Mouse (Mus musculus): ENCODE results near the gene Mcts2.
"Not testable (repeated sequence)": the region's sequence is repeated elsewhere in the genome, so short reads cannot be mapped to it uniquely, and the experiment has no call there.

The Mcts2 gene

GRCm38 (mm10) chr2:152686806-152687267 lies at the start of gene Mcts2:
TSS of gene Mcts2 (plus strand) at chr2:152687035.
- peak; percentile 96 for DNase-seq

- DNase-seq, result no peak
Measured at GRCm38 (mm10) chr2:152637381-152637780, 49.5 kb upstream of the Mcts2 start.

GRCm38 (mm10) chr2:152638865-152639264 lies 48.0 kb upstream of the Mcts2 start:
- no peak for DNase-seq

GRCm38 (mm10) chr2:152639406-152640113 lies 47.3 kb upstream of the Mcts2 start:
- DNase-seq, result no peak

GRCm38 (mm10) chr2:152652901-152653620 lies 33.8 kb upstream of the Mcts2 start:
- peak; percentile 32 for DNase-seq

- peak; percentile 90 for DNase-seq
Measured at GRCm38 (mm10) chr2:152653874-152654715, 32.7 kb upstream of the Mcts2 start.

GRCm38 (mm10) chr2:152657398-152657797 lies 29.4 kb upstream of the Mcts2 start:
- no peak for DNase-seq

- no peak for DNase-seq
Measured at GRCm38 (mm10) chr2:152661163-152661562, 25.7 kb upstream of the Mcts2 start.

GRCm38 (mm10) chr2:152666191-152666590 lies 20.6 kb upstream of the Mcts2 start:
- not testable (repeated sequence) for DNase-seq

GRCm38 (mm10) chr2:152669256-152669638 lies 17.6 kb upstream of the Mcts2 start, which contains the start of gene H13:
TSS of gene H13 (plus strand) at chr2:152669461.
- peak; percentile 92 for DNase-seq

GRCm38 (mm10) chr2:152669639-152670484 lies 17.0 kb upstream of the Mcts2 start:
- DNase-seq, result no peak

- DNase-seq, result no peak
Measured at GRCm38 (mm10) chr2:152670983-152671641, 15.7 kb upstream of the Mcts2 start.

- DNase-seq, result no peak
Measured at GRCm38 (mm10) chr2:152671642-152671999, 15.2 kb upstream of the Mcts2 start.

GRCm38 (mm10) chr2:152672166-152672565 lies 14.7 kb upstream of the Mcts2 start:
- DNase-seq, result no peak

GRCm38 (mm10) chr2:152674148-152674547 lies 12.7 kb upstream of the Mcts2 start:
- DNase-seq, result no peak

GRCm38 (mm10) chr2:152675252-152675791 lies 11.5 kb upstream of the Mcts2 start:
- DNase-seq, result no peak

- no peak for DNase-seq
Measured at GRCm38 (mm10) chr2:152678302-152678701, 8.5 kb upstream of the Mcts2 start.

- DNase-seq, result no peak
Measured at GRCm38 (mm10) chr2:152678925-152679324, 7.9 kb upstream of the Mcts2 start.

- DNase-seq, result peak; percentile 56
Measured at GRCm38 (mm10) chr2:152679701-152680355, 7.0 kb upstream of the Mcts2 start.

- no peak for DNase-seq
Measured at GRCm38 (mm10) chr2:152683086-152683485, 3.7 kb upstream of the Mcts2 start.

GRCm38 (mm10) chr2:152686399-152686798 lies 436 bp upstream of the Mcts2 start:
- DNase-seq, result no peak
